Mouse (Mus musculus) adrenal gland, adult 8-10 months (tissue): ENCODE data around the gene Vwa3b. TPM values are rescaled to one million over a fixed set of nuclear protein-coding genes. Genes with fewer than 3 reads are reported as not detected.

Source experiments
- DNase-seq: peaks from one replicate; pipeline ENCODE4 v3.0.0; 2022
- total RNA-seq, 4 experiments: library from RNA; stranded (reverse); gene quantifications; 2 replicates each; pipeline ENCODE4 v1.2.4; 2022

The Vwa3b gene
- total RNA-seq, 4 experiments from 2014 or later, result 0.46 to 1.3 (median 1.0) TPM

DNA sequence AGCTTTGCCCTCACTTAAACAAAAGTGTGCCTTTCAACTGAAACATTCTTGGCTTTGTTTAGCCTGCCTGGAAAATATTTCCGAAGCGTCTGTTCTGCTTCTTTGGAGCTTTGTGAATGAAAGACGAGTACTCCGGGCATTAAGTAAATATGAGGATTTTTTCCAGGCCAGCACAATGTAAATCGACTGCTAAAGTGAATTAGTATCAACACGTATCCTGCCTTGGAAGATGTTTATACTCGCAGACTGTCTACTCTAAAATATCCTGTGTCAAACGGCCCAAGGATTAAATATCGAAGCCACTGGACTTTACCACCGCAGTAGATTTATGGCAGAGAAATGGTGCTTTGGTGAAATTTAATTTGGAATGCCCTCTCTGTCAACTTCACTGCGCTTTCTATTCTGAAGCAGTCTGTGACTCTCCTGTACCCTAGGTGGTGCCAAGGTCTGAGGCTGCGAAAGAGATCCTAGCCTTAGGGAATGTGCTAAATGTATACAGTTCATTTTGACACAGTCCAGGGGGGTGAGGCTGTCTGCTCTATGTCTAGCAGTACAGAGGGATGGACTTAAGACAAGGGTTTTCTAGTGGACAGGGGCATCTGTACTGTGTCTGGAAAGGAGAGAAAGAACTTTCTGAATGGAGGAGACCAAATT, 98.4 kb downstream of the Vwa3b start:
- no peak for DNase-seq

DNA sequence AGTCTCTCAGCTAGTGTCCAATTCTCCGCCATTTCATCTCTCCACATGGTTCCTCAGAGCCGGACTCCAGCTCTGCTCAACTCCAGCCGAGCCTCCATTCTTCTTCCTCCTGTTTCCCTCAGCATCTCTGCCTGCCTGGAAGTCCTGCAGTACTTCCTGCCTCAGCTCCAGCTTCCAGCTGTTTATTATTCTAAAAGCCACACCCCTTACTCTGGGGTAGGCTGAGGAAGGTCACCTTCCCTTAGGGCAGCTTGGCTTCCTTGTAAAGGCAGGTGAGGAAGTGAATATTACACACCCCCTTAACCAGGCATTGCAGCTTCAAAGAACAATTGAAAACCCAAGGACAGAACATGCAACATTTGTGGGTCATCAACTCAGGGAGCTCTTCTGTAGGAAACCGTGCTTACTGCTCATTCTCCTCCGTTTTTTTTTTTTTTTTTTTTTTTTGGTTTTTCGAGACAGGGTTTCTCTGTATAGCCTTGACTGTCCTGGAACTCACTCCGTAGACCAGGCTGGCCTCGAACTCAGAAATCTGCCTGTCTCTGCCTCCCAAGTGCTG, 103.7 kb downstream of the Vwa3b start:
- DNase-seq, result no peak

DNA sequence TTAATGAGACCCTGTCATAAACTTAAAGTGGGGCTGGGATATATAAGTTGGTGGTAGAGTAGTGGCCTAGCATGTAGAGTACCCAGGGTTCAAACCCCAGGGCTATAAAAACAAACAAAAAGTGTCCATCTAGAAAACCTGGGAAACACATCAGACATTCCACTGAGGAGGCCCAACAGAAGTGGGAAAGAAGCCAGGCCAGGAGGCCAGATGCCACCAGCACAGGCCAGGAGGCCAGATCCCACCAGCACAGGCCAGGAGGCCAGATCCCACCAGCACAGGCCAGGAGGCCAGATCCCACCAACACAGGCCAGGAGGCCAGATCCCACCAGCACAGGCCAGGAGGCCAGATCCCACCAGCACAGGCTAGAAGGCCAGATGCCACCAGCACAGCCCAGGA, 104.8 kb downstream of the Vwa3b start:
- no peak for DNase-seq

DNA sequence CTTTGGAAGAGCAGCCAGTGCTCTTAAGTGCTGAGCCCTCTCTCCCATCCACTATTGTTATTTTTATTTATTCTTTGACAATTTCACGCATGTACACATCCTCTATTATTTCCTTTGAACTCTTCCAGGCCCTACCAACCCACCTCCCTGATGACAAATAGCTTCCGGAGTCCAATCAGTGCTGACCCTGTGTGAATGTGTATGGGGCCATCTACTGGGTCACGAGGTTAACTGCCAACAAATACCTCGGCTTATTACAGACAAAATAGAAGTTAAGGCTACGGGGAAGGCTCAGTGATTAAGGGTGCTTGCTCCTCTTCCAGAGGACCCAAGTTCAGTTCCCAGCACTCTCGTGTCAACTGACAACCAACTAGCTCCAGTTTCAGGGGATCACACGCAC, 106.0 kb downstream of the Vwa3b start:
- no peak for DNase-seq

DNA sequence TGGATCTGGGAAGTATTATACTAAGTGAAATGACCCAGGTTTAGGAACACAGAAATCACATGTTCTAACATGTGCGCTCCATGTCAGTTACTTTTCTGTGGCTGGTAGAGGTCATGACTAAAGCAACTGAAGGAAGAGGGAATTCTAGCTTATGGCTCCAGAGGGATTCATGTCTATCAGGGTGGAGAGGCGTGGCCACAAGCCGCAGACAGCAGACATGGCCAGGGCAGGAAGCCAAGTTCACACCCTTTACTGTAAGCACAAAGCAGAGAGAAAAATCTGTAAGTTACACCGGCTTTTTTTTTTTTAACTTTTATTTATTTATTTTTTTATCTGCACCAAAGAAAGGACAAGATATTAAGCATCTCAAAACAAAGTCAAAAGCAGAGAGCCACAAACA, 119.6 kb downstream of the Vwa3b start:
- no peak for DNase-seq

DNA sequence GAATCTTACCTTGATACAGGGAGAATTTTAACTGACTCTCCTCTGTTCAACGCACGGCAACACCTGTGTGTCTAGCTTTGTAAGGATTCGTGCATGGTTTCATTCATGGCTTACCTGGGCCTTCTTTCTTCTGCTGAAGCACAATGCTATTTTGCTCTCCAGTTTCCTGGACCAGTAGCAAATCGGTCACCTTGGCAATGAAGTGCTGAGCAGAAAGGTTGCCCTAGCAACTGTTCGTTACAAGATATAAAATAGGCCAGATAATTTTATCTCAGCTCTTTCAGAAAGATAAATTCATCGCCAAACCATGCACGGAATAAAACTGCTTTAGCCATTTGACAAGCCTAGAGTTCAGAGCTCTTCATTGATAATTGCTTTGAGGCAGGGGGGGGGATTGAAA, 123.5 kb downstream of the Vwa3b start:
- no peak for DNase-seq

DNA sequence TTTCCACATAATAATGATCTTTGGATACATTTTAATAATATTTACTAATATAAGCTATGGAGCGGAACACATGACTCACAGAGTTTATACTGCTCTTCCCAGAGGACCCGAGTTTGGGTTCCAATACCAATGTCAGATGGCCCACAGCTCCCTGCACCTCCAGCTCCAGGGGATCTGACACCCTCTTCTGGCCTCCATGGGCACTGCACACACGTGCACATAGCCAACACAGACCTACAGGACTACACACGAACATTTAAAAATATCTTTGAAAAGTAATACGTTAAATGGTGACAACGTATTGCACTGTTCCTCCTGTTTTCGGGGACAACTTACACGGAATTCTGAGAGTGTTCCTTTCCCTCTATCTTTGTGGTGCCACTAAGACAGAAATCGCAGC, 125.5 kb downstream of the Vwa3b start:
- DNase-seq, result no peak

DNA sequence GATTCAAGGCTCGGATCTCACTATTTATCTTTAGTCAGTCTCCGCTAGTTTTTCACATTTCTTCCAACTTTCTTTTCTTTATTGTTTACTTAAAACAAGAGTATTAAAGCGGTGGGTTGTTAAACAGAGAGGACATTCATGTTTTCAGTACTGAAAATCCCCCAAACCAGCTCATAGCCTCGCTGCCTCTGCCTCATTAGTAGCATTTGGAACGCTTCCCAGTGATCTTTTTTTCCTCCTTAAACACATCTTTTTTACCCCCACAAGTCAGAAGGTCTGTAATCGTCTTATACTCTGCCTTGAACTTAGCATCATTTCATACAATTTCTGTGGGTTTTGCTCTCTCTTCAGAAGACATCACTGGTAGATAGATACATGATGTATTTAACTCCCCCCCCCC, 139.7 kb downstream of the Vwa3b start:
- DNase-seq, result no peak

DNA sequence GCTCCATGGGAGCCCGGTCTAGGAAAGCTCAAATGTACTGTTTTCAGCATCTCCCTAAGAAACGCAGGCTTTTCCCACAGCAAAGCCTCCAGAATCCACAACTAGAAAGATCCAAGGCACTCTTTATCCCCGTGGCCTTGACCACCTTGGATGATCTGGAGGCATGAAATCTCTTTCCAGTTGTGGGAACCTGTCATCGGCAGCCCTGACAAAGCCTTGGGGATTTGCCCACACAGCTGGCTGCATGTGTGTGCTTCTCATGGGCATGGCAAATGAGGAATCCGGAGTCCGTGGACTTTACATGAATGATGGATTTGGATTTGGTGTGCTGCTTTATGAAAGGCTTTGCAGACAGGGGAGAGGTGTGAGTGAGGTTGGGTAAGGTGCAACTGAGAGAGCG, 141.5 kb downstream of the Vwa3b start:
- DNase-seq, result no peak

DNA sequence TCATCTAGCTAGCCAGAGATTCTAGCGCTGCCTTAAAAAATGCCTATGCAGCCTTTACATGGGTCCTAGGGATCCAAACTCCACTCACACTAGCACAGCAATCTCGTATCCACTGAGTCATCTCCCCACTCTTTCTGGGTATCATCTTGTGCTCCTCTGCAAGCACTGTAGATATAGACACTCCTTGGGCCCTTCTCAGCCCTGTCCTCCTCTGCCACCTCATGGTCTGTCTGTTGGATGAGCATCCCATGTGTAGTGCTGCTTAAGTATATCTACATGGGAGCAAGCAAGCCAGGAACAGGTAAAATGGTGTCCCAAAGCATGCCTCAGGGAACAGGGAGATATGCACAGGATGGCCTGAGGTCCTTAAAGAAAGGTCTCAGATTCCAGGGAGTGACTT, 151.5 kb downstream of the Vwa3b start:
- DNase-seq, result no peak

DNA sequence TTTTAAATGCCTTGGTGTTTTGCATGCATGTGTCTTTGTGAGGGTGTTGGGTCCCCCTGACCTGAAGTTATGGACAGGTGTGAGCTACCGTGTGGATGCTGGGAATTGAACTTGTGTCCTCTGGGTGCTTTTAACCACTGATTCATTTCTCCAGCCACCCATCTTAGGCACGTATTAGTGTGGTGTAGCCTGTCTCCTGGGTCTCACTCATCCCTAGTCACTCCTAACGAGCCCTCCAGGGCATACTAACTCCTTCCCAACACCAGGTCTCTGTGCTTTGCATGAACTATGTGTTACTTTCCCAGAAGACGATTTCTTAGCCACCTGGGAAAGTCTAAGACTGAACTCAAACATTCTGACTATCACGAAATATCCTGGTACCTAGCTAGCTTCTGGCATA, 153.5 kb downstream of the Vwa3b start:
- DNase-seq, result no peak

DNA sequence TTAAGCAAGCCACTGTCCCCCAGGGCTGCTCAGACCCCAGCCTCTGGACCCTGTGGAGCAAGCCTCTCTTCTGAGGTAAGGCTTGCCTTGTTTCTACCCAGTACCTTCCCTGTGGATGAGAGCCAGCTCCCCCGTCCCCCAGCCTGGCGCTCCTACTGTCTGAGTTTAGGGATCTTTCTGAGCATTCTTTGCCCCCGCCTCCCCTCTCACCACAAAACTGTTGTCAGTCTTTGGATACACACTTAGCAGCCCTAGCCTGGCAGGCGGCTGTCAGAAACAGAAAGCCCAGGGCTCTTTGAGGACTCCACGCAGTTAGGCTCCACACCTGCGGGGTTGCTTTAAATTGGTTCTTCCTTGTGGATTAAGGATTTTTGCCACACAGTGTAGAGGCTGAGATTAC, 160.7 kb downstream of the Vwa3b start:
- DNase-seq, result no peak

DNA sequence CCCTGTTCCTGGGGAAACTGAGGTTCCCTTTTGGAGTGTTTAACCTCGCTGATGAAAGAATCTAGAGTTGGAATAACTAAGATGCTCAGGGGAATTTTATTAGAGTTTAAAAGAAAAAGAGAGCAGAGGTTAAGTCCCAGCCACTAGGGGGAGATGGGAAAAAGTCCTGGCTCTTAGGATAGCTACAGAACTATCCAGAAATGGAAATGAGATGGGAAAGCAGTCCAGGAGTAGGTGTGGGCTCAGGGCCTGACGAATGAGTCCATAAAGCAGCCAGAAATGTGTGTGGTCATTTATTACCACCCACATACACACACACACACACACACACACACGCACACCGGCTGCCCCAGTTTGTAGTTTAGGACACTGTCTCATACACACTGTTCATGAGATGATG, 168.2 kb downstream of the Vwa3b start:
- no peak for DNase-seq

DNA sequence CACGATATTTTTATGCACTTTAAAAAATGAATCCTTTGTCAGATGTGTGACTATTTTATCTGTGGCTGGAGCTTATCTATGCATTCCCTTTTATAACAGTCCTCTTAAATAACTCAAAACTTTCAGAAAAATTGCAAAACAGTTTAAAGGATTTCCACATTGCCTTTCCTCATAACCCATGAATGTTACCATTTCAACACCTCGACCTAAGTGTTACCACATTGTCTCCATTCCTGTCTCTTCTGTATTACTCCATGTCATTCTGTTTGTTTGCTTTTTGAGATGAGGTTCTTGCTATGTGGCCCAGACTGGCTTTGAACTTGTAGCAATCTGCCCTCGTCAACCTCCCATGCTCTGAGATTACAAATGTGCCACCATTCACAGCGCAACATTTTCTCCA, 175.0 kb downstream of the Vwa3b start:
- no peak for DNase-seq

DNA sequence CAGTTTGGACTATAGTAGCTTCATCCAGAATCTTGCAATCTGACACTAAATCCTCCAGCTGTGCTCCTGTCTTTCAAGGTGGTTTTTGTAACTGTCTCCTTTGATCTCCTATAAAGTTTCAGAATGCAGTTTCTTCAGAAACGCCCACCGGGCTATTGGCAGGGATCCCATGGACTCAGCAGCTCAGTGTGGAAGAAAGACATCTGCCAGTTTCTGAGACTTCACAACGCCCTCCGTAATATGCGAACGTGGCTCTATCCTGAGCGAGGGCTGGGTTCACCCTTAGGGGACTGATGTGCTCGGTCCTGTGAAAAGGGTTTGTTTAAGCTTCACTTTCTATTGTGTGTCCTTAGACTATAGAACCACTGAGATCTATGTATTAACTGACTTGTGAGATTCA, 181.3 kb downstream of the Vwa3b start:
- DNase-seq, result no peak

DNA sequence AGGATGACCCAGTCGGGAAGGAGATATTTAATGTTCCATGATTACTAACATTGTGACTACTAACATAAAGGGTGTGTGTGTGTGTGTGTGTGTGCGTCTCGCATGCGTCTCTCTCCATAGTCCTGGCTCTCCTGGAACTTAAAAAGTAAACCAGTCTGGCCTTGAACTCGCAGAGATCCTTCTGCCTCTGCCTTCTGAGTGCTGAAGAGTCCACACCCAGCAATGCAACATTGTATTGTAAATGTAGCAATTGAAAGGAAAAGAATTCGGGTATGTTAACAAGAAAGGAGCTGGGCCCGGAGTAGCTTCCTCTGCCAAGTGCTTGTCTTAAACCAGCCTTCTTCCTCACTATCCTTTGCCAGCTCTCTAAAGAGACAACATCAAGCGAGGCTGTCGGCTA, 186.0 kb downstream of the Vwa3b start:
- DNase-seq, result no peak

DNA sequence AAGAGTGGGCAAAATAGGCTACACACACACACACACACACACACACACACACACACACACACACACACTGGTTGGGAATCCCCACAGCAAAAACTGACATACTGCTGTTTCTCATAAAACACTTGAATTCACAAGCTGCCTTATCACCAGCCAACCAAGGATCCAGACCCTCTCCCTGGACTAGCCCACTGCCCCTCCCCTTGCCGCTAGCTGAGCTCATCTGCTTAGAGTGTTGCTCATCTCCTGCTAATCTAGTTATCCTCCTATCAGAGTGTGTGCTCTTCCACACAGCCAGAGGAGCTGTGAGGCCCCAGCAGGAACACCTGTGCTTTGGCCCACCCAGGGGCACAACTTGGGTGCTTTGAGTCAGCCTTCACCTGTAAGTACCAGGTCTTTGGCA, 187.7 kb downstream of the Vwa3b start, which contains the start of gene Cnga3:
Gene Cnga3 (plus strand): TSS at position 291 of the 400 bp plus-strand sequence.
- DNase-seq, result no peak

DNA sequence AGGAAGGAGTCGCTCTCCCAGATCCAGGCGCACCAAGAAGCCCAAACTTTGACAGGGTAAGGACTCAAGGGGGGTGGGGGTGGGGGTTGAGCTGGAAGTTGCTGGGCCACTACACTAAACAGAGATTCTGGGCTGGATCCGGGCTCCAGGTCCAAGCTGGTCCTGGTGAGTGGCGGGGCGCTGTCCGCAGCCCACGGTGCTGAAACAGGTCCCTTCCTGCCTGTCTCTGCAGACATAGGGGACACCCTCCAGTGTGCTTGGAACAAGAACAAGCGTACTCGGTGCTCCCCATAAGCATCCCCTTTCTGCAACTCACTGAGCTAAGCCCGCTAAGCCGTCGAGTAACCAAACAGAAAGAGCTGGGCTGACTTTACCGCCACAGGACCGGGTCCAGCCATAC, 192.0 kb downstream of the Vwa3b start:
- no peak for DNase-seq

DNA sequence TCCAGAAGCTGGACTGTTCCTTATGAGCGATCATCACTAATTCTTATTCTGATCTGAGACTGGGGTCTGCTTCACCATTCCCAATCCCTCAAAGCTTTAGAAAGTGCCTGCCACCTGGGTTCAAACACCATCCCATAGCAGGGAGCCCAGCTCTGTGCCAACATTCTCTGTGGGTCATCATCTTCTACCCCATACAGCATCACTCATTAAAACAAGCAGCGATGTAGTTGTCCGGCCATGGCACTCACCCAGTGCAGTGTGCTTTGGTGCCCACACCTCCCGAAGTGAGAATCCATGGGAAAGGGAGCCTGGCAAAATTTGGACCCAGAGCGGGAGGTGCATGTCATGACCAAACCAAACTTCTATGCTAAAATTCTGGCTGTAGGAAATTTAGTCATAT, 193.2 kb downstream of the Vwa3b start:
- no peak for DNase-seq

DNA sequence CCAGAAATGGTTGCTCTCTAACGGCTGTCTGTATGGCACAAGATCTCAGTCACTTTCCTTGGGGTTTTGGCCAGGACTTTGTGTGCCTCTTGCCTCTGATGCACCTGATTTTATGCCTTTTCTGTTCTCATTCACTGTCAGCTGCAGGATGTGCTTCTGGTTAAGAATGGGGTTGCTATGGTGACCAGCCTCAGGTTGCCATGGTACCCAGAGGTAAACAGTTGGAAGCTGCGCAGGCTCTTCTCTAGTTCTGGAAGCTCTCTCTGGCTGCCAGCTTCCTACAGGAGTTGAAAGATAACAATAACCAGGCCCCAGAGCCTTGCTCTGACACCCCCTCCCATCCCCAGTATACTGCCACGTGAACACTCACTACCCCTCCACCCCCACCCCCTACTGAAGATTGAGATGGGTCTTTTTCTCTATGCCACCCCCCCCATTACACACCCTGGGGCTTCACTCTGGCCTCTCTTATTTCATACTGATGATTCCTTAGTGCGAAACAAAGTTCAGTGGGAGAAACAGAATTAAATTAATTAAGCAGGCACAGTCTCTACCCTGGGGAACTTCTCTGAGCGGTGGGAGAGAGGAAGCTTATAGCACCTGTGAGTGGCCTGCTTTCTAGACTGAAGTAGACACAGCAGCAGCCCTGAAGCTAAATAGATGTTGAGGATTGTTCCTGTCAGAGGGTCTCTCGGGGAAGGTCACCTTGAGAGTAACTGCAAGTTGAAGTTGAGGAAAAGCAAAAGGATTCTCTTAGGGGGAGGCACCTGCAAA, 193.9 kb downstream of the Vwa3b start:
- peak; percentile 10 for DNase-seq

DNA sequence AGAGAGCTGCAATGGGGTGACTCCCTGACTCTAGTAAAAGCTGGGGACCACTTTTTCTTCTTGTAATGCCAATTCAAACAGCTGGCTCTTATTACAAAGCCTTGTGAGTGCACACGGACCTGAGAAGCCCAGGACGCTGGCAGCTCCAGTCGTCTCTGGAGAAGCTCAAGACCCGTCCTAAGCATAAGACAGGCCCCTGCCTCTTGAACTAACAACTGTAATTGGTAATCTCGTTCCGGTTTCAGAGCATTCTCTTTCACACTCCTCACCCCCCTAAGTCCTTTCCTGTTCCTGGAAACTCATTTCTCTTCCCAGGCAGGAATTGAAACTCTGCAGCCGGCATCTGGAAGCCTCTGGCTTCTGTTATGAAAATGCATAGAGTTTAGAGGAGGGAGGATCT, 195.6 kb downstream of the Vwa3b start:
- DNase-seq, result no peak

DNA sequence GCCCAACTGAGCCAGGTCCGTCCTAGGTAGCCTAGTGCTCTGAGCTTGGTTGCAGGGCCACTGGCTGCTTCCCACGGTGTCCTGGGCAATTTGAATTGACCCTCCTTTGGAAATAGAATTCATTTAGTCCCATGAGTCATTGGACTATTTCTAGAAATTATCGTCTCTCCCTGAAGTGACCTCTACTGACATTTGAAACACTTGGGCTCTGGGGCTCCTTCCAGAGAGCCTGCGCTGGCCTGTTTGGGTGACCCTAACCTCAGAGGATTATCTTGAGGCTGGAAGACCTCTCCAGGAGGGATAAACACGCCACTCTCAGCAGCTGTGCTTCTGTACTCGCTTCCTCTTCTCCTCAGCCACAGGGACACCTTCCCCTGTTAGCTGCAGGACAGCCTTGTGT, 204.0 kb downstream of the Vwa3b start:
- no peak for DNase-seq

DNA sequence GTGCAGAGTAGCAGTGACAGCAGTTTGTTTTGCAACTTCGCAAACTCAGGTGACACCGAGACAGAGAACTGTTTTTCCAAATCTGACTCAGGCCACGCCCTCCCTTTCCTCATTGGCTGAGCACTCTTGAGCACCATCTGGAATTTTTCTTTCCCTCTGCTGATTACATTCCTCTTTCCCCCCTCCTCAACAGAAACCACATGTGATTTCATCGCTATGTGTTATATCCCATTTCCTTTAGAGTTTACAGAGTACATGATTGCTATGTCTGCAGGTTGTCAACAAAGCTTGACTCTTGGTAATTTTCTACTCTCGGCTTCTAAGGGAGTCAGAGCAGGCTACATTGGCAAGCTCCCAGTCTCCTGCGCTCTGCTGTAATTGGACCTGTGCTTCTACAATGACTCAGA, 204.9 kb downstream of the Vwa3b start:
- DNase-seq, result no peak
